Mouse (Mus musculus): ENCODE data around the gene Rnf145. TPM values are rescaled to one million over a fixed set of nuclear protein-coding genes. Genes with fewer than 3 reads are reported as not detected.

The Rnf145 gene
- total RNA-seq, 2 experiments from 2014 or later = 25.2 to 26.1 TPM

GRCm38 (mm10) chr11:44612681-44613410 is 94.1 kb downstream of the Rnf145 start:
- intact Hi-C loops (cut with DNase I) = loop anchor here (5.0 to 10.0 kb wide), 7 partner anchors 284 to 1269 kb away; no protein-coding TSS in a partner anchor
- DNase-seq = peak; percentile 56 to 61

DNA sequence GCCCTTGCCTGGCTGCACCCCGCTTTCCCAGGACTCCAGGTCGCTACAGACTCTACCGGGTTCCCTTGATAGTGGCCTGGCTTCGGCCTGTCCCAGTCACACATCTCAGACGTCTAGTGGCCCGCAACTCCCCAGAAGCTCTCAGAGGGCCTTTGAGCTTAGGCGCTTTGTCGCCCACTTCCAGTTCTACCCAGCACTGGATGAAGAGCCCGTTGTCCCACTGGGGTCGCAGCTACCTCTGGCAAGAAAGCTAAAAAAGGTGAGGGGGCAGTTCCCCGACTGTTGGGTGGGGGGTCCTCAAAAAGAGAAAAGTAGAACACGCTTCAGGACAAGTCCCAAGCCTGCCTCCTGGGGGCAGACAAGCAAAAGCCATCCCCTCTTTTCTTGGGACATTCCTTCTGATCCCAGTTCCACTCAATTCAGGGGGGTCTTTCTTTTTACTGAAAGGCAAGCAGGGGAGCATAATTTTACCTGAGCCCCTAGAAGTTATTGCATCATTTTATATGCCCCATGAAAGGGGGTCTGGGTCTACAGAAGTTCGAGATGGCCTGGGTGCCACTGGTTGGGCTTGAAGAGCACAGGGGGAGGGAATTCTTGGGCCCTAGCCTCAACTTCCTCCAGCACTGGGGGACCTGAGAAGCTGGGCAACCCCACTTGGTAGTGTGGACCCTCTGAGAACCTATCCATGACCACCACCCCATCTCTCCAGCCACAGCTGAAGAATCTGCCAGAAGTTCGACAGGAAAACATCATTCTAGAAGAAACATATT is 94.8 kb downstream of the Rnf145 start:
- intact Hi-C loops (cut with DNase I) = loop anchor here (5.0 to 10.0 kb wide), 7 partner anchors 284 to 1269 kb away; no protein-coding TSS in a partner anchor
- DNase-seq = peak in 1 of 2 experiments; percentile 44

Small RNA genes lying within 50 kb of the gene (microRNA-seq; reads per million reads assigned to microRNA genes)
- 0 reads per million in 2 experiments for gene Gm22121

Other genes starting within 250 kb of the Rnf145 start
- not detected for gene Il12b, start 118.9 kb upstream of the Rnf145 start, total RNA-seq (2021)
- gene Ublcp1, start 48.5 kb upstream of the Rnf145 start, total RNA-seq (2021) = 10 to 100 TPM; 36.6 to 40.9 TPM
- 10 to 100 TPM; 29.5 to 35.3 TPM for gene Ebf1, start 98.4 kb downstream of the Rnf145 start, total RNA-seq (2021)